Mouse (Mus musculus) retina, embryonic 14.5 days (tissue): Measurements from ENCODE around the gene Olfr1286.
A peak's percentile ranks its signal among the peaks of the same experiment; 100 is the strongest.

Experiments
- DNase-seq: peaks from one replicate; pipeline ENCODE4 v3.0.0-alpha.2; 2015; ENCODE audit warnings: low spot score

Olfr1286 gene

GRCm38 (mm10) chr2:111422931-111423330 lies at the start of gene Olfr1286:
Gene Olfr1286 (minus strand): TSS chr2:111423115.
- peak; percentile 20 for DNase-seq

GRCm38 (mm10) chr2:111448842-111449241 lies 25.9 kb upstream of the Olfr1286 start, which contains the start of gene Olfr1287:
Gene Olfr1287 (plus strand): TSS chr2:111449142.
- no peak for DNase-seq

- DNase-seq: no peak
These were observed 47.7 kb downstream of the Olfr1286 start, which contains the start of gene Olfr1284 for GRCm38 (mm10) chr2:111375222-111375621. Gene Olfr1284 (plus strand): TSS chr2:111375522.
